Mouse (Mus musculus): ENCODE measurements around the gene Uba52.

DNA sequence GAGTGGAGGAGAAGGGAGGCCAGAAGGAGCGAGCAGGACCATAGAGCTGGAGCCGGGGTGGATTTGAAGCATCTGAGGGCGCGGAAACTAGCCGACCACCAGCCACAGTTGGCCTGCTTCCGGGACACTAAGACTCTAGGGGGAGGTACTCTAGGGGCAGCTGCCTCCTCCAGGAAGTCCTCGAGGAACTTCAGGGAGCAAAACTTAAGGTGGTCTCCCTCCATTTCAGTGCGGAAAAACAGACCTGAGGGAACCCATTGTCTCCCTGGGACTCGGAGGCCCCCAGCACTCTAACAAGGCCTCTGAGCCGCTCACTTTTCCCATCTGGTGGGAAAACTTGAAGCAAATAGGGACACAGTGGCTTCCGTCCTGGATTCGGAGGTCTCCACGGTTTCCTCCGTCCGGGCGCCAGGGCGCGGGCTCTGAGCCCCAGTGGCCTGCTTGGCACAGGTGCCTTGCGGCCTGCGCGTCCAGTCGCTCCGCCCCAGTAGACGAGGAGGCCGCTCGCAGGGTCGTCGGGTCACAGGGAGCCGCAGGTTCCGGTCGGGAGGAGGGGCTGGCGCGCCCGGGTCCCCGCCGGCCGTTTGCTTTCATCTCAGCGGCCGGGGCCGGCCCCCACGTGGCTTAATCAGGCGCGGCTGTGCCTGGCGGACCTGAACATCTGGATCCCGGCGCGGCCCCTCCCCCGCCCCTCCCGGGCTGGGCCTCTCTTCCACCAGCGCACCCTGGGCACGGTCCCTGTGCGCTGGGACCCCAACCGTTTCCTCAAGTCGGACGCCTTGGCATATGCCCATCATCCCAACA, 22.4 kb downstream of the Uba52 start:
- TF ChIP-seq POLR2A (IDR thresholded peaks at IDR 0.05; ENCODE audit: low read depth, low read length) (no peak), CTCF (conservative IDR thresholded peaks at IDR 0.05; ENCODE audit: insufficient read depth, insufficient read length, low read depth, low read length) (no peak)

All from kidney, adult 2 months (tissue).